Mouse (Mus musculus) bone marrow macrophage, adult 2 months (primary cell): ENCODE measurements around the gene Cenpb.

Experiments used
- CTCF ChIP-seq: IDR thresholded peaks from 2 replicates; pipeline ENCODE4 v1.5.1; 2012; ENCODE audit warnings: low read depth, mild to moderate bottlenecking, low read length, moderate library complexity
- POLR2A ChIP-seq: IDR thresholded peaks from 2 replicates; pipeline ENCODE4 v1.6.1; 2012; ENCODE audit warnings: mild to moderate bottlenecking, low read depth, low read length, borderline replicate concordance

GRCm38 (mm10) chr2:131174700-131175099 lies 5.2 kb downstream of the Cenpb start:
- TF ChIP-seq CTCF (no peak), POLR2A (no peak)
